Mouse (Mus musculus): ENCODE data around the gene Map1lc3a. TPM values are rescaled to one million over a fixed set of nuclear protein-coding genes. Genes with fewer than 3 reads are reported as not detected.

Gene Map1lc3a
- polyA plus RNA-seq (2012; rRNA removed) (7.7 and 9.1 TPM in 2 replicates), polyA plus RNA-seq (2014; fragmentation: Nextera tagmentation; extraction: Ambion mirVana) (16.1 and 17.8 TPM in 2 replicates)

- DNase-seq (ENCODE audit: low read depth in 3 of 3, low spot score in 3 of 3), result peak; percentile 86 to 89 (median 89)
- peaks cover 3% of the 10 kb centered on the region in 2 experiments; a peak in 2 of 4 replicates for H3K4me1 ChIP-seq (replicated peaks; ENCODE audit: control insufficient read depth in 2 of 2, insufficient read depth in 2 of 2, low read length in 1 of 2)
- WGBS (ENCODE audit: insufficient replicate concordance), result 1% methylated on average over 47 of the region's 47 CpGs
- H3K36me3 ChIP-seq (replicated peaks; ENCODE audit: control insufficient read depth, insufficient read depth, low read depth), result no peaks in the 10 kb centered on the region
- TF ChIP-seq EP300 (IDR thresholded peaks at IDR 0.05; ENCODE audit: low read depth) (no peak), CTCF (IDR thresholded peaks at IDR 0.05; ENCODE audit: low read depth) (no peak)
- H3K9me3 ChIP-seq (ENCODE audit: control insufficient read depth, low read length), result no peaks in the 10 kb centered on the region
- H3K4me3 ChIP-seq (ENCODE audit: insufficient read depth in 1 of 2, low read depth in 2 of 2, low read length in 2 of 2), result peak within 1 kb of the TSS; percentile 72 to 97
- peak; percentile 89 for ATAC-seq (ENCODE audit: insufficient read depth)
- no peak within 1 kb of the TSS; the same call in 1 of the 2 replicates for H3K27ac ChIP-seq
- H3K4me2 ChIP-seq (ENCODE audit: low read depth), result peak within 1 kb of the TSS; percentile 97
- H3K9ac ChIP-seq (replicated peaks), result peak within 1 kb of the TSS; percentile 81
- no peaks in the 10 kb centered on the region for H3K27me3 ChIP-seq (ENCODE audit: control insufficient read depth, insufficient read depth, low read length)
Measured at GRCm38 (mm10) chr2:155276195-155276594, at the start of gene Map1lc3a. Gene Map1lc3a (plus strand): TSS chr2:155276297.

GRCm38 (mm10) chr2:155235746-155236361, 40.2 kb upstream of the Map1lc3a start:
- Histone ChIP-seq H3K4me3 (ENCODE audit: insufficient read depth in 1 of 2, low read depth in 2 of 2, low read length in 2 of 2) (peak overlapping the region; percentile 92 to 98), H3K9ac (replicated peaks) (peak overlapping the region; percentile 93), H3K27ac (no peak overlapping the region; the same call in 1 of the 2 replicates), H3K36me3 (replicated peaks; ENCODE audit: control insufficient read depth, insufficient read depth, low read depth) (no peaks in the 10 kb centered on the region), H3K4me1 (replicated peaks; ENCODE audit: control insufficient read depth in 2 of 2, insufficient read depth in 2 of 2, low read length in 1 of 2) (peaks cover 8 to 11% of the 10 kb centered on the region in 2 experiments), H3K4me2 (ENCODE audit: low read depth) (peak overlapping the region; percentile 80), H3K27me3 (ENCODE audit: control insufficient read depth, insufficient read depth, low read length) (no peaks in the 10 kb centered on the region), H3K9me3 (ENCODE audit: control insufficient read depth, low read length) (no peaks in the 10 kb centered on the region)
- 12% methylated on average over 13 of the region's 13 CpGs for WGBS (ENCODE audit: insufficient replicate concordance)
- ATAC-seq (ENCODE audit: insufficient read depth) (peak; percentile 75), DNase-seq (ENCODE audit: low read depth in 3 of 3, low spot score in 3 of 3) (no peak)
- TF ChIP-seq EP300 (IDR thresholded peaks at IDR 0.05; ENCODE audit: low read depth) (no peak), CTCF (IDR thresholded peaks at IDR 0.05; ENCODE audit: low read depth) (no peak)

GRCm38 (mm10) chr2:155236362-155236992, 39.6 kb upstream of the Map1lc3a start, which contains the start of gene Dynlrb1:
Gene Dynlrb1 (plus strand): TSS chr2:155236533.
- Histone ChIP-seq H3K9ac (replicated peaks) (peak within 1 kb of the TSS; percentile 93), H3K4me3 (ENCODE audit: insufficient read depth in 1 of 2, low read depth in 2 of 2, low read length in 2 of 2) (peak within 1 kb of the TSS; percentile 92 to 98), H3K9me3 (ENCODE audit: control insufficient read depth, low read length) (no peaks in the 10 kb centered on the region), H3K4me2 (ENCODE audit: low read depth) (peak within 1 kb of the TSS; percentile 80), H3K36me3 (replicated peaks; ENCODE audit: control insufficient read depth, insufficient read depth, low read depth) (no peaks in the 10 kb centered on the region), H3K4me1 (replicated peaks; ENCODE audit: control insufficient read depth in 2 of 2, insufficient read depth in 2 of 2, low read length in 1 of 2) (peaks cover 8 to 11% of the 10 kb centered on the region in 2 experiments), H3K27ac (peak within 1 kb of the TSS; percentile 21), H3K27me3 (ENCODE audit: control insufficient read depth, insufficient read depth, low read length) (no peaks in the 10 kb centered on the region)
- DNase-seq (ENCODE audit: low read depth in 3 of 3, low spot score in 3 of 3) (peak; percentile 92 to 94 (median 94)), ATAC-seq (ENCODE audit: insufficient read depth) (peak; percentile 100)
- no peak for TF ChIP-seq EP300 (IDR thresholded peaks at IDR 0.05; ENCODE audit: low read depth)
- TF ChIP-seq CTCF (IDR thresholded peaks at IDR 0.05; ENCODE audit: low read depth), result peak; percentile 24; the same call in 1 of the 2 replicates
- WGBS (ENCODE audit: insufficient replicate concordance), result under 1% methylated on average over 49 of the region's 50 CpGs

GRCm38 (mm10) chr2:155237276-155237675, 38.8 kb upstream of the Map1lc3a start:
- Histone ChIP-seq H3K9ac (replicated peaks) (peak overlapping the region; percentile 93), H3K4me1 (replicated peaks; ENCODE audit: control insufficient read depth in 2 of 2, insufficient read depth in 2 of 2, low read length in 1 of 2) (peaks cover 8 to 11% of the 10 kb centered on the region in 2 experiments), H3K4me3 (ENCODE audit: insufficient read depth in 1 of 2, low read depth in 2 of 2, low read length in 2 of 2) (peak overlapping the region; percentile 92 to 98), H3K9me3 (ENCODE audit: control insufficient read depth, low read length) (no peaks in the 10 kb centered on the region), H3K4me2 (ENCODE audit: low read depth) (peak overlapping the region; percentile 80), H3K27me3 (ENCODE audit: control insufficient read depth, insufficient read depth, low read length) (no peaks in the 10 kb centered on the region), H3K36me3 (replicated peaks; ENCODE audit: control insufficient read depth, insufficient read depth, low read depth) (no peaks in the 10 kb centered on the region), H3K27ac (no peak overlapping the region)
- TF ChIP-seq CTCF (IDR thresholded peaks at IDR 0.05; ENCODE audit: low read depth) (no peak), EP300 (IDR thresholded peaks at IDR 0.05; ENCODE audit: low read depth) (no peak)
- 4% methylated on average over 4 of the region's 4 CpGs for WGBS (ENCODE audit: insufficient replicate concordance)
- DNase-seq (ENCODE audit: low read depth in 3 of 3, low spot score in 3 of 3), result no peak
- ATAC-seq (ENCODE audit: insufficient read depth), result no peak

GRCm38 (mm10) chr2:155240915-155241314, 35.2 kb upstream of the Map1lc3a start:
- DNase-seq (ENCODE audit: low read depth in 3 of 3, low spot score in 3 of 3), result no peak
- TF ChIP-seq EP300 (IDR thresholded peaks at IDR 0.05; ENCODE audit: low read depth), result no peak
- TF ChIP-seq CTCF (IDR thresholded peaks at IDR 0.05; ENCODE audit: low read depth), result peak; percentile 57
- WGBS (ENCODE audit: insufficient replicate concordance), result 59% methylated on average over 4 of the region's 4 CpGs
- Histone ChIP-seq H3K4me3 (ENCODE audit: insufficient read depth in 1 of 2, low read depth in 2 of 2, low read length in 2 of 2) (no peak overlapping the region), H3K4me2 (ENCODE audit: low read depth) (no peak overlapping the region), H3K27me3 (ENCODE audit: control insufficient read depth, insufficient read depth, low read length) (no peaks in the 10 kb centered on the region), H3K9me3 (ENCODE audit: control insufficient read depth, low read length) (no peaks in the 10 kb centered on the region), H3K9ac (replicated peaks) (no peak overlapping the region), H3K27ac (no peak overlapping the region), H3K36me3 (replicated peaks; ENCODE audit: control insufficient read depth, insufficient read depth, low read depth) (peaks cover 12% of the 10 kb centered on the region), H3K4me1 (replicated peaks; ENCODE audit: control insufficient read depth in 2 of 2, insufficient read depth in 2 of 2, low read length in 1 of 2) (peaks cover 6 to 7% of the 10 kb centered on the region in 2 experiments)
- ATAC-seq (ENCODE audit: insufficient read depth), result no peak

Measured in liver, embryonic 14.5 days (tissue).